Mouse (Mus musculus): ENCODE data around the gene Cep135. TPM values are rescaled to one million over a fixed set of nuclear protein-coding genes. Genes with fewer than 3 reads are reported as not detected.

Cep135 gene
- total RNA-seq, 2 experiments from 2014 or later: 6.4 to 7.2 TPM

GRCm38 (mm10) chr5:76684658-76685605 lies 96.4 kb downstream of the Cep135 start:
- DNase-seq: no peak

GRCm38 (mm10) chr5:76687961-76688600 lies 99.6 kb downstream of the Cep135 start:
- DNase-seq: no peak

- no peak for DNase-seq
Measured at GRCm38 (mm10) chr5:76688643-76689042, 100.1 kb downstream of the Cep135 start.

GRCm38 (mm10) chr5:76690177-76690593 lies 101.7 kb downstream of the Cep135 start:
- no peak for DNase-seq

- no peak for DNase-seq
Measured at GRCm38 (mm10) chr5:76691251-76691650, 102.8 kb downstream of the Cep135 start.

- DNase-seq: no peak
Measured at GRCm38 (mm10) chr5:76691706-76692424, 103.4 kb downstream of the Cep135 start.

Other genes starting within 250 kb of the Cep135 start
- not detected for gene Nmu, start 224.9 kb upstream of the Cep135 start, total RNA-seq (2021)
- not detected for gene Gm7271, start 104.7 kb upstream of the Cep135 start, total RNA-seq (2021)
- gene Exoc1, start 59.4 kb upstream of the Cep135 start, total RNA-seq (2021): 10 to 100 TPM; 55.9 to 57.4 TPM
- 10 to 100 TPM; 90.0 to 90.5 TPM for gene C530008M17Rik, start 67.8 kb downstream of the Cep135 start, total RNA-seq (2021)

Data from layer of hippocampus, postnatal 36 days (tissue).